Mouse (Mus musculus) liver, adult 2 months (tissue): Measurements from ENCODE around the gene Adcy10. TPM values are rescaled to one million over a fixed set of nuclear protein-coding genes. Genes with fewer than 3 reads are reported as not detected.

Experiments used
- DNase-seq: peaks from one replicate; pipeline ENCODE4 v3.0.0-alpha.2; 2011; ENCODE audit warnings: low read depth, low spot score; ENCODE audit errors: extremely low read depth
- H3K27ac ChIP-seq: fragments of 200-500 bp; replicated peaks from 2 replicates; pipeline ENCODE4 v1.5.1; 2012; ENCODE audit warnings: low read depth, mild to moderate bottlenecking, control low read depth, inconsistent platforms, low read length; ENCODE audit not compliant: insufficient read depth
- H3K27me3 ChIP-seq: fragments of 200-500 bp; 2 replicates; pipeline ENCODE4 v1.6.1; 2012; ENCODE audit warnings: mild to moderate bottlenecking, moderate library complexity, low read length, inconsistent platforms; ENCODE audit not compliant: control insufficient read depth, insufficient read depth
- H3K36me3 ChIP-seq: fragments of 200-500 bp; 2 replicates; pipeline ENCODE4 v1.6.1; 2012; ENCODE audit warnings: low read length, inconsistent platforms; ENCODE audit not compliant: control insufficient read depth, insufficient read depth
- H3K4me1 ChIP-seq: fragments of 200-500 bp; 2 replicates; pipeline ENCODE4 v1.6.1; 2011; ENCODE audit warnings: low read length; ENCODE audit not compliant: control insufficient read depth, insufficient read depth
- H3K4me3 ChIP-seq: fragments of 200-500 bp; 2 replicates; pipeline ENCODE4 v1.5.1; 2011; ENCODE audit warnings: low read depth, mild to moderate bottlenecking, control low read depth, low read length, moderate library complexity; ENCODE audit not compliant: insufficient read depth
- H3K79me2 ChIP-seq: fragments of 200-500 bp; 2 replicates; pipeline ENCODE4 v1.6.1; 2012; ENCODE audit warnings: inconsistent platforms, mild to moderate bottlenecking, low read length, moderate library complexity; ENCODE audit not compliant: control insufficient read depth, insufficient read depth
- H3K9ac ChIP-seq: fragments of 200-500 bp; 2 replicates; pipeline ENCODE4 v1.6.1; 2012; ENCODE audit warnings: low read depth, mild to moderate bottlenecking, control low read depth, inconsistent platforms, low read length
- CTCF ChIP-seq: fragments of 200-500 bp; IDR thresholded peaks from 2 replicates; pipeline ENCODE4 v1.5.1; 2011; ENCODE audit warnings: low read depth, low read length, control low read depth
- POLR2A ChIP-seq: fragments of 200-500 bp; IDR thresholded peaks from 2 replicates; pipeline ENCODE4 v1.6.1; 2011; ENCODE audit warnings: low read length, control low read depth; ENCODE audit not compliant: insufficient read depth; ENCODE audit errors: extremely low read depth
- WGBS: fragments of 180-500 bp; shearing (Covaris S2); methylation state at CpG from one replicate; pipeline ENCODE4 v1.1.7; 2018; 5-methylcytosine and 5-hydroxymethylcytosine counted together
- polyA plus RNA-seq: library from polyadenylated mRNA; depleted of rRNA; stranded (reverse); fragments of >200 nt; gene quantifications from 2 replicates; pipeline ENCODE4 v1.2.3, GENCODE M21; 2012
- total RNA-seq: library from RNA; depleted of rRNA; stranded (reverse); fragments of >200 nt; gene quantifications from 2 replicates; pipeline ENCODE4 v1.2.3, GENCODE M21; 2014

The Adcy10 gene
- total and polyA plus RNA-seq, 2 experiments = 0.18 TPM; not detected in 1

GRCm38 (mm10) chr1:165536079-165536675 lies 51.2 kb downstream of the Adcy10 start:
- Histone ChIP-seq H3K4me3 (no peak overlapping the region), H3K36me3 (no peaks in the 10 kb centered on the region), H3K9ac (no peak overlapping the region), H3K27me3 (no peaks in the 10 kb centered on the region), H3K79me2 (no peaks in the 10 kb centered on the region), H3K27ac (no peak overlapping the region), H3K4me1 (no peaks in the 10 kb centered on the region)
- 86% methylated on average over 12 of the region's 12 CpGs for WGBS
- TF ChIP-seq POLR2A (no peak), CTCF (no peak)
- DNase-seq = no peak

GRCm38 (mm10) chr1:165537241-165537807 lies 52.3 kb downstream of the Adcy10 start:
- TF ChIP-seq CTCF = no peak
- no peak for TF ChIP-seq POLR2A
- no peak overlapping the region for H3K9ac ChIP-seq
- WGBS = 71% methylated on average over 5 of the region's 5 CpGs

GRCm38 (mm10) chr1:165556711-165557110 lies 71.7 kb downstream of the Adcy10 start:
- Histone ChIP-seq H3K27ac (no peak overlapping the region), H3K9ac (no peak overlapping the region), H3K4me3 (no peak overlapping the region), H3K27me3 (no peaks in the 10 kb centered on the region), H3K79me2 (no peaks in the 10 kb centered on the region), H3K36me3 (no peaks in the 10 kb centered on the region), H3K4me1 (no peaks in the 10 kb centered on the region)
- 54% methylated on average over 2 of the region's 2 CpGs for WGBS
- no peak for TF ChIP-seq POLR2A
- no peak for TF ChIP-seq CTCF
- no peak for DNase-seq

More at GRCm38 (mm10) chr1:165537241-165537807, 52.3 kb downstream of the Adcy10 start:
- Histone ChIP-seq H3K79me2 (no peaks in the 10 kb centered on the region), H3K4me3 (no peak overlapping the region), H3K27ac (no peak overlapping the region), H3K4me1 (no peaks in the 10 kb centered on the region), H3K27me3 (no peaks in the 10 kb centered on the region), H3K36me3 (no peaks in the 10 kb centered on the region)
- no peak for DNase-seq

DNA sequence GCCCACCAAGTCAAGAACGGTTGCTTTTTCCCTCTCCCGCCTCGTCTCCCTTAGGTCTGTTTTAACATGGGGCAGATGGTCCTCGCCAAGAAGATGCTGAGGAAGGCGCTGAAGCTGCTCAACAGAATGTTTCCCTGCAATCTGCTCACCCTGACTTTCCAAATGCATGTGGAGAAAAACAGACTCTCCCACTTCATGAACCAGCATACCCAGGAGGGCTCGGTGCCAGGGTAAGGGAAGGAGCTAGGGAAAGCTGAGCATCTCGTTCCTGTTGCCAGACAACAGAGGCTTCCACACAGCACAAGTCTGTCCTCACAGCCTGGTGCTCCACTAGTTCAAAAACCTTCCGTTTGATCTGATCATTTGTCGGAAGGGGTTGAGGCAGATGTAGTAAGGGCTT lies 74.1 kb downstream of the Adcy10 start:
- 88% methylated on average over 9 of the region's 9 CpGs for WGBS
- Histone ChIP-seq H3K4me3 (no peak overlapping the region), H3K27me3 (no peaks in the 10 kb centered on the region), H3K27ac (no peak overlapping the region), H3K4me1 (no peaks in the 10 kb centered on the region), H3K79me2 (no peaks in the 10 kb centered on the region), H3K36me3 (no peaks in the 10 kb centered on the region), H3K9ac (no peak overlapping the region)
- no peak for TF ChIP-seq CTCF
- TF ChIP-seq POLR2A = no peak
- DNase-seq = no peak

DNA sequence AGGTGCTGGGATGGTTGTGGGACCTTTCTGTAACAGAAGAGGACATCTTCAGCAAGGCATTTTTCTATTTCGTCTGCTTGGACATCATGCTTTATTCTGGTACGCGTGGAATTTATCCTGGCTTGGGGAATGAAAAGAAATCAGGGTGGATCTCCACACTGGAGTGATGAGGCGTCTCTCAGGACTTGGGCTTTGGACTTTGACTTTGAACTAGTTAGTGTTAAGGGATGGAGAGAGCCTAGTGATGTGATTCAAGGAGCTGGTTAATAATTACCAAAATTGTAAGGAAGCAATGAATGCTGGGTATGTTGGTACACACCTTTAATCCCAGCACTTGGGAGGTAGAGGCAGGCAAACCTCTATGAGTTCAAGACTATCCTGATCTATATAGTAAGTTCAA lies 80.3 kb downstream of the Adcy10 start:
- H3K79me2 ChIP-seq = no peaks in the 10 kb centered on the region
- H3K9ac ChIP-seq = no peak overlapping the region
- no peaks in the 10 kb centered on the region for H3K4me1 ChIP-seq
- H3K27ac ChIP-seq = no peak overlapping the region
- no peaks in the 10 kb centered on the region for H3K36me3 ChIP-seq
- no peak for DNase-seq
- no peak overlapping the region for H3K4me3 ChIP-seq
- TF ChIP-seq POLR2A (no peak), CTCF (no peak)
- 94% methylated on average over 4 of the region's 4 CpGs for WGBS
- no peaks in the 10 kb centered on the region for H3K27me3 ChIP-seq

DNA sequence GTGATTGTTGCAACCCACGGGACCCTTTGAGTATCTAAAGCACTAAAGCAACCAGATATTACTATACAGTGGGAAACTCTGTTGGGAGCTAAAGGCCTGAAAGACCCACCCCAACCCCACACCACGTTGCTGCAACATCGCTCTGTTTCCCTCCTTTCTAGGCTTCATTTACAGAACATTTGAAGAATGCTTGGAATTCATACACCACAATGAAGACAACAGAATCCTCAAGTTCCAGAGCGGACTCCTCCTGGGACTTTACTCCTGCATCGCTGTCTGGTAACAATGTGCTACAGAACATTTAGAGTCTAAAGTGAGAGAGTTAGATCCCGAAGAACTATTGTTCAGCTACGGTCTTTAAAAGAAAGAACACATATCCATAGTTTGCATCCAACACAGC lies 82.5 kb downstream of the Adcy10 start:
- Histone ChIP-seq H3K27ac (no peak overlapping the region), H3K4me1 (no peaks in the 10 kb centered on the region), H3K9ac (no peak overlapping the region), H3K79me2 (no peaks in the 10 kb centered on the region), H3K36me3 (no peaks in the 10 kb centered on the region), H3K4me3 (no peak overlapping the region), H3K27me3 (no peaks in the 10 kb centered on the region)
- TF ChIP-seq POLR2A (no peak), CTCF (no peak)
- no peak for DNase-seq
- 91% methylated on average over 7 of the region's 7 CpGs for WGBS
